Mouse (Mus musculus) bone marrow macrophage, adult 2 months (primary cell): Measurements from ENCODE around the gene Tas2r108.

ENCODE experiments used
- CTCF ChIP-seq: IDR thresholded peaks from 2 replicates; pipeline ENCODE4 v1.5.1; 2012; ENCODE audit warnings: low read depth, mild to moderate bottlenecking, low read length, moderate library complexity
- POLR2A ChIP-seq: IDR thresholded peaks from 2 replicates; pipeline ENCODE4 v1.6.1; 2012; ENCODE audit warnings: mild to moderate bottlenecking, low read depth, low read length, borderline replicate concordance

- TF ChIP-seq CTCF (no peak), POLR2A (no peak)
Observed at GRCm38 (mm10) chr6:40482318-40482717, 11.0 kb upstream of the Tas2r108 start.
